Mouse (Mus musculus) liver, embryonic 12.5 days (tissue): Measurements from ENCODE around the gene Pi4k2a. TPM values are rescaled to one million over a fixed set of nuclear protein-coding genes. Genes with fewer than 3 reads are reported as not detected.

Experiments
- ATAC-seq: fragments of 200-750 bp; cut with Nextera tagmentation; 2 replicates; pipeline ENCODE4 v1.8.0; 2017; ENCODE audit warnings: moderate number of reproducible peaks, mild to moderate bottlenecking, moderate library complexity
- H3K27ac ChIP-seq: fragments of 300-500 bp; sonication (generic); 2 replicates; pipeline ENCODE4 v1.5.1; 2016; ENCODE audit warnings: mild to moderate bottlenecking
- H3K27me3 ChIP-seq: fragments of 300-500 bp; sonication (generic); replicated peaks from 2 replicates; pipeline ENCODE4 v1.6.1; 2016; ENCODE audit warnings: mild to moderate bottlenecking, moderate library complexity
- H3K36me3 ChIP-seq: fragments of 300-500 bp; sonication (generic); 2 replicates; pipeline ENCODE4 v1.6.1; 2016; ENCODE audit warnings: mild to moderate bottlenecking, moderate library complexity
- H3K4me1 ChIP-seq: fragments of 300-500 bp; sonication (generic); 2 replicates; pipeline ENCODE4 v1.6.1; 2016
- H3K4me2 ChIP-seq: fragments of 300-500 bp; sonication (generic); 2 replicates; pipeline ENCODE4 v1.6.1; 2016; ENCODE audit warnings: mild to moderate bottlenecking, moderate library complexity
- H3K4me3 ChIP-seq: fragments of 300-500 bp; sonication (generic); 2 replicates; pipeline ENCODE4 v1.5.1; 2016; ENCODE audit warnings: mild to moderate bottlenecking, moderate library complexity
- H3K9ac ChIP-seq: fragments of 300-500 bp; sonication (generic); 2 replicates; pipeline ENCODE4 v1.6.1; 2016; ENCODE audit warnings: mild to moderate bottlenecking, moderate library complexity
- H3K9me3 ChIP-seq: fragments of 300-500 bp; sonication (generic); replicated peaks from 2 replicates; pipeline ENCODE4 v1.6.1; 2016; ENCODE audit warnings: mild to moderate bottlenecking, moderate library complexity
- WGBS: fragments of 180-500 bp; shearing (Covaris S2); methylation state at CpG from one replicate; pipeline ENCODE4 v1.1.7; 2016; ENCODE audit not compliant: insufficient replicate concordance; 5-methylcytosine and 5-hydroxymethylcytosine counted together
- polyA plus RNA-seq: library from polyadenylated mRNA; unstranded; fragments of >200 nt; fragmentation: Nextera tagmentation; extraction: Ambion mirVana; gene quantifications from 2 replicates; pipeline ENCODE4 v1.2.1, GENCODE M21; 2016

Gene Pi4k2a
- polyA plus RNA-seq, 1 experiment from 2014 or later = 17.3 TPM

DNA sequence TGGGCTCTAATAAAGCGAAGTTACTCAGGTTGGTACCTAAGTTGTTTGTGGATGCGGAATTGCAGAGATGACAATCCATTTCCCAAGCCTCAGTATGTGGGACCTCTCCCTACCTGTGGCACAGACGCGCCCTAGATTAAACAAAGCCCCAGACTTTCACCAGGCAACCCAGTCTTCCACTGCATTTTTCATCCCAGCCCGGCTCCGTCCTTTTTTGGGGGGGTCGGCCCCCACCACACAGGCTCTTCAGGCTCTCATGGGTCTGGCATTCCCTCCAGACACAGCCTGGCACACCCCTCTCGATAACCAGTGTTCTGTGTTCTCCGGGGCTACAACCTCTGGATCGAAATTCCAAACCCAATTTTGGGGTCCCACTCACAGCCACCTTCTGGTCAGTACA is 4.6 kb upstream of the Pi4k2a start:
- peak overlapping the region; percentile 91 for H3K4me2 ChIP-seq
- H3K4me1 ChIP-seq = peaks cover 32% of the 10 kb centered on the region
- WGBS = 16% methylated on average over 10 of the region's 10 CpGs
- H3K4me3 ChIP-seq = peak overlapping the region; percentile 70
- peak overlapping the region; percentile 66 for H3K9ac ChIP-seq
- no peaks in the 10 kb centered on the region for H3K27me3 ChIP-seq
- no peaks in the 10 kb centered on the region for H3K9me3 ChIP-seq
- no peak for ATAC-seq
- H3K27ac ChIP-seq = no peak overlapping the region
- no peaks in the 10 kb centered on the region for H3K36me3 ChIP-seq

DNA sequence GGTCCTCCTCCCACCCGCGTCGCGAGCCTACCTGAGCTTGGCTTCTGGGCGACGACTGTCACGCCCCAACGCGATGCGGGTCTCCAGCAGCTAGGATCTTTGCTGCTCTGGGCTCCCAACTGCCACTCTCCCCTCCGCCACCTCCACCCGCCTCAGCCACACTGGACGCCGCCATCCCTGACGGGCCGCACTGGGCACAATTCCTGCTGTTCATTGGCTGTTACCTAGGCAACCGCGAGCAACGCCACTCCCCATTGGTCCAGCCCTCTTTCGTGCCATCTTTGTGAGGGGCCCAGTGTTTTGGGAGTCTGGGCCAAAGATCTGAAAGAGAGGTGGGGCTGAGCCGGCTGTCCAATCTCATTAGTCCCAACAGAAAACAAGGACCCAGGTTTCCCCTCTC is 4.1 kb upstream of the Pi4k2a start, which contains the start of gene Morn4:
Gene Morn4 (minus strand): TSS at position 192 of the 400 bp plus-strand sequence.
- H3K27ac ChIP-seq = no peak within 1 kb of the TSS
- H3K36me3 ChIP-seq = no peaks in the 10 kb centered on the region
- peaks cover 33% of the 10 kb centered on the region for H3K4me1 ChIP-seq
- peak within 1 kb of the TSS; percentile 70 for H3K4me3 ChIP-seq
- H3K9me3 ChIP-seq = no peaks in the 10 kb centered on the region
- H3K27me3 ChIP-seq = no peaks in the 10 kb centered on the region
- H3K9ac ChIP-seq = peak within 1 kb of the TSS; percentile 66
- WGBS = 2% methylated on average over 21 of the region's 21 CpGs
- peak within 1 kb of the TSS; percentile 91 for H3K4me2 ChIP-seq
- ATAC-seq = peak; percentile 20; the same call in 1 of the 2 replicates

DNA sequence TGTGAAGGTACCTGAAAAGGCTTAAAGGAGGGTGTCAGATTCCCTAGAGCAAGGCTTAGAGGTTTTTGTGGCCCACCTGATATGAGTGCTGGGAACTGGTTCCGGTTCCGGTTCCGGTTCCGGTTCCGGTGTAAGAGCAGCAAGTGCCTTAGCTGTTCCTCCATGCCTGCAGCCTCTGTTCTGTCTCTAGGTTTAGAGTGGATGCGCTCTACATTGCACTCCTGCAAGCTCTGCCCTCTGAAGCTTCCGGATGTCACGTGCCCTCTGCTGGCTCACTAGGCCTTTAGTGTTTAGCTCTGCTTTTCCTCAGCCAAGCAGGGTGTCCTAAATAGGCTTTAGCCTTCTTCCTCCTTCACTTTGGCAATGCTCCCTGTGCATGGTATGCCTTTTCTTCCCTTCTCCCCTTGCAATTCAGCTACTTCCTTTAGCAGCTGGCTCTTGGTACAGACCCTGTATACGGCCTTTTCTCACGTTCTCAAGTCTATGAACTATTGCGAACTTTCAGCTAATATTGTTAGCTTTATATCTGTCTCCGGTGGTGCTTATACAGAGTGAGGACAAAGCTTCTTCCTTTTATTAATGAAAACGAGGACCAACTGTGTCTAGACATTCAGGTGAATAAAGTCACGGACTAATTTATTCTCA is 1.0 kb upstream of the Pi4k2a start:
- no peak for ATAC-seq
- H3K9ac ChIP-seq = peak overlapping the region; percentile 57

DNA sequence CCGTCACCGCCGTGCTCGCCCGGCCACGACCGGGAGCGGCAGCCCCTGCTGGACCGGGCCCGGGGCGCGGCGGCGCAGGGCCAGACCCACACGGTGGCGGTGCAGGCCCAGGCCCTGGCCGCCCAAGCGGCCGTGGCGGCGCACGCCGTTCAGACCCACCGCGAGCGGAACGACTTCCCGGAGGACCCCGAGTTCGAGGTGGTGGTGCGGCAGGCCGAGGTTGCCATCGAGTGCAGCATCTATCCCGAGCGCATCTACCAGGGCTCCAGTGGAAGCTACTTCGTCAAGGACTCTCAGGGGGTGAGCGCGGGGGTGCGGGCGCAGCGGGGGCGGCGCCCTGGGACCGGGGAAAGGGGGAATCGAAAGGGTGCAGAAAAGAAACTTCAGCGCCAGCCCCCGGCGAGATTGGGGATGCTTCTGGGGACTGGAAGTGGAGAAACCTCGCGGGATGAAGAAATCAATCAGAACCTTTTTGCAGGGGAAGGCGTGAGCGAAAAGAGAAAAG is 419 bp downstream of the Pi4k2a start:
- H3K4me2 ChIP-seq = peak overlapping the region; percentile 96
- H3K36me3 ChIP-seq = peaks cover 15% of the 10 kb centered on the region; the same call in 1 of the 2 replicates
- peak overlapping the region; percentile 99 for H3K4me3 ChIP-seq
- peak overlapping the region; percentile 90 for H3K9ac ChIP-seq
- WGBS = under 1% methylated on average over 52 of the region's 52 CpGs
- H3K27ac ChIP-seq = peak overlapping the region; percentile 93
- peaks cover 44% of the 10 kb centered on the region for H3K4me1 ChIP-seq
- no peaks in the 10 kb centered on the region for H3K27me3 ChIP-seq
- peak; percentile 48 for ATAC-seq
- H3K9me3 ChIP-seq = no peaks in the 10 kb centered on the region

More for the DNA sequence above, 1.0 kb upstream of the Pi4k2a start:
- no peaks in the 10 kb centered on the region for H3K9me3 ChIP-seq
- peaks cover 47% of the 10 kb centered on the region for H3K4me1 ChIP-seq
- no peaks in the 10 kb centered on the region for H3K27me3 ChIP-seq
- H3K36me3 ChIP-seq = peaks cover 6% of the 10 kb centered on the region; the same call in 1 of the 2 replicates
- H3K4me2 ChIP-seq = peak overlapping the region; percentile 96
- WGBS = 20% methylated on average over 14 of the region's 14 CpGs
- peak overlapping the region; percentile 91 for H3K27ac ChIP-seq
- peak overlapping the region; percentile 99 for H3K4me3 ChIP-seq

DNA sequence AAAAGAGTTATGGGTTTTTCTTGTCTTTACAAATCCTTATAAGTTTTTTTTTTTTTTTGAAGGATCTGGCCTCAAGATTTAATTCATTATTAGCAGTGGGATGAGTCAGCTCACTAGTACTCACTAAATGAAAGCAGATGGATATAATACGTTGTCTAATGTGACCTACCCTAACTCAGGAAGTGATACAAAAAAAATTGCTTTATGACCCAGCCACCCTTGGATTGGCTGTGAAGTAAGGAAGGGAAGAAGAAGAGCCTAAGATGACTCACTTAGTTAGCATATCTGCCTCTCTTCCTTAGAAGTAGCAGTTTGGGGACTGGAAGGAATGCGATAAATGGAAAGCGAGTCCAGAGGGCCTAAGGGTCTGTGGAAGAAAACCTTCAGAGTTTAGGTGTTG is 9.1 kb downstream of the Pi4k2a start:
- Histone ChIP-seq H3K4me3 (no peak overlapping the region), H3K9ac (no peak overlapping the region), H3K4me1 (no peaks in the 10 kb centered on the region), H3K9me3 (no peaks in the 10 kb centered on the region), H3K27me3 (no peaks in the 10 kb centered on the region), H3K27ac (no peak overlapping the region), H3K36me3 (peaks cover 40% of the 10 kb centered on the region), H3K4me2 (no peak overlapping the region)
- WGBS = 87% methylated on average over 3 of the region's 3 CpGs
- no peak for ATAC-seq

DNA sequence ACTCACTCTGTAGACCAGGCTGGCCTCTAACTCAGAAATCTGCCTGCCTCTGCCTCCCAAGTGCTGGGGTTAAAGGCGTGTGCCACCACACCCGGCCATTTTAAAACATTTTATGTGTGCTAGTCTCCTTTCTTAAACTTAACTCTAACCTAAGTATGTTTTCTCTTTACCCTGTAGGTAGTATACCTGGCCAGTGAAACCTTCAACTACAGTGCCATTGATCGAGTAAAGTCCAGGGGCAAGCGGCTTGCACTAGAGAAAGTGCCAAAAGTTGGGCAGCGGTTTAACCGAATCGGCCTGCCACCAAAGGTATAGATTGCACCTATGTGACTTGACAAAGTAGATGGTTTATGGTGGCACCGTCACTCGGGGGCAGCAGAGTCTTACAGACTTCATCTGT is 14.4 kb downstream of the Pi4k2a start:
- WGBS = 84% methylated on average over 9 of the region's 9 CpGs
- Histone ChIP-seq H3K9ac (no peak overlapping the region), H3K4me3 (no peak overlapping the region), H3K9me3 (no peaks in the 10 kb centered on the region), H3K4me2 (no peak overlapping the region), H3K36me3 (peaks cover 52% of the 10 kb centered on the region), H3K27ac (no peak overlapping the region), H3K4me1 (no peaks in the 10 kb centered on the region), H3K27me3 (no peaks in the 10 kb centered on the region)
- no peak for ATAC-seq

DNA sequence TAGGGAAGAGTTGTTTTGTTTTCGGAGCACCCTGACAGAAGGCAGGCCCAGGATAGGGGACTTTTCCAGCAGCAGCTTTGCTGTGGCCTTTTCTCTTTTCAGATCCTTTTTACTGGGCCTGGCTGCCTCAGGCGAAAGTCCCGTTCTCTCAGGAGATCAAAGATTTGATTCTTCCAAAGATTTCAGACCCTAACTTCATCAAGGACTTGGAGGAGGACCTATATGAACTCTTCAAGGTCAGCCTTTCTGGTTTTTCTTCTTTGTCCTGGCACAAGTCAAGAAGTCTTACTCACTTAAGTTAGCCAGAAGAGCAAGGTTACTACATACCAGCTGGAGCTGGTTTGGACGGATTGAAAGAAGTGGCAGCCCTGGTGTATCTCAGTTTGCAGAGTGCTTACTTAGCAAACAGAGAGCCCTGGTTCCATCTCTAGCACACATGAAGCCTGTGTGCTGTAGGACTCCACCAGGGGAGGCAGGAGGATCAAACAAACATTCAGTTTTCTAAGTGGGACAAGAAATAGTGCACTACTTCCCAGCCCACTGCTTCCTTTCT is 25.6 kb downstream of the Pi4k2a start:
- Histone ChIP-seq H3K4me3 (no peak overlapping the region), H3K27ac (no peak overlapping the region), H3K9ac (no peak overlapping the region), H3K4me1 (peaks cover 7% of the 10 kb centered on the region; the same call in 1 of the 2 replicates), H3K9me3 (no peaks in the 10 kb centered on the region), H3K36me3 (peaks cover 59% of the 10 kb centered on the region), H3K27me3 (no peaks in the 10 kb centered on the region), H3K4me2 (no peak overlapping the region)
- 66% methylated on average over 4 of the region's 4 CpGs for WGBS
- no peak for ATAC-seq

DNA sequence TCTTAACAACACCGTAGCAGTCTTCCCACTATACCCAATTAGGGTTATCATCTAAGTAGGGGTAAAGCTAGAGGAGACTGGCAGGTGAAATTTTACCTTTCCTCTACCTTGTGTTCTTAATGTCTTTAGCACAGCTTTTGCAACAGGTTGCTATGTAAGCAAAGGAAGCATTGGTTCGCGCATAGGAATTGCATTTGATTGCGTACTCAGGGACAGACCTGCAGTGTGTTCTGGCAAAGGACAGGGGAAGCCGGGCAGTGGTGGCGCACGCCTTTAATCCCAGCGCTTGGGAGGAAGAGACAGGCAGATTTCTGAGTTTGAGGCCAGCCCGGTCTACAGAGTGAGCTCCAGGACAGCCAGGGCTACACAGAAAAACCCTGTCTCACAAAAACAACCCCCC is 27.9 kb downstream of the Pi4k2a start:
- Histone ChIP-seq H3K4me2 (no peak overlapping the region), H3K9me3 (no peaks in the 10 kb centered on the region), H3K27me3 (no peaks in the 10 kb centered on the region), H3K4me3 (no peak overlapping the region), H3K9ac (no peak overlapping the region), H3K27ac (no peak overlapping the region), H3K4me1 (peaks cover 7% of the 10 kb centered on the region; the same call in 1 of the 2 replicates), H3K36me3 (peaks cover 74% of the 10 kb centered on the region)
- ATAC-seq = no peak
- WGBS = 87% methylated on average over 9 of the region's 9 CpGs

DNA sequence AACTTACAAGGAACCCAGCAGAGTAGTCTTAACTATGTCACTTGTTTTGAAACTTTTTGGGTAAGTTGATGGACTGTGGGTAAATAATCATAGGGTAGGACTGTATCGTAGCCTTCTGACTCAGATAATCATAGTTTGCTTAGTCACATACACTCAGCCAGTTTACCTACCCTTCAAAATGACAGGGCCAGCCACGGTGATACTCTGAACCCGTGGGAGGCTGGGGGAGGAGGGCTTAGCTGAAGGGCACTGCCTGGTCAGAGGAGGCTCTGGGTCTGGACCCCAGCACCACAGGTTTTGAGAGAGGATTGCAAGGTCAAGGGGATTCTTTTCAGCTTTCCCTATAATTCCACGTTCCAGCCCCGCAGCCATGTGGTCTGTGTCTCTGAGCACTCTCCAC is 28.3 kb downstream of the Pi4k2a start:
- Histone ChIP-seq H3K36me3 (peaks cover 74% of the 10 kb centered on the region), H3K4me2 (no peak overlapping the region), H3K4me3 (no peak overlapping the region), H3K27me3 (no peaks in the 10 kb centered on the region), H3K4me1 (peaks cover 7% of the 10 kb centered on the region; the same call in 1 of the 2 replicates), H3K9ac (no peak overlapping the region), H3K9me3 (no peaks in the 10 kb centered on the region), H3K27ac (no peak overlapping the region; the same call in 1 of the 2 replicates)
- ATAC-seq = no peak; the same call in 1 of the 2 replicates
- 60% methylated on average over 5 of the region's 5 CpGs for WGBS

DNA sequence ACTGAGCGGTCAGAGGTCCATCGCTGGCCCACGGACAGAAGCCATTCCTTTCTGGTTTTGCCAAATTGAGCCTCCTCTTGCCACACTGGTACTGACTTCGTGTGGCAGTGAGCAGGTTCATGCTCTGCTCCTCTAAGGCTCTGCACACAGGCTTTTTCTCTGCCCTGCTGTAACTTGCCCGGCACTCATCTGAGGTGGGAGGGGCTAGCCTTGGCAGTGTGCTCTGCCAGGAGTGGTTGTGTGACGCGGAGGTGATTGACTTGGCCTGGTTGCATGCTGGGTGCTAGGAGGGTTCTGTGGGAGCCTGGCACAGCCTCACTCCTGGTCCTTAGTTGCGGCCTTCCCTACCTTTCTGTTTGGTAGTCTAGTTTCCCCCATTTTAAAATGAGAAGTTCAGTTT is 30.2 kb downstream of the Pi4k2a start:
- Histone ChIP-seq H3K4me2 (no peak overlapping the region), H3K27ac (no peak overlapping the region), H3K9me3 (no peaks in the 10 kb centered on the region), H3K4me3 (no peak overlapping the region), H3K9ac (no peak overlapping the region), H3K4me1 (peaks cover 18% of the 10 kb centered on the region), H3K27me3 (no peaks in the 10 kb centered on the region), H3K36me3 (peaks cover 74% of the 10 kb centered on the region)
- WGBS = 84% methylated on average over 8 of the region's 8 CpGs
- no peak for ATAC-seq

DNA sequence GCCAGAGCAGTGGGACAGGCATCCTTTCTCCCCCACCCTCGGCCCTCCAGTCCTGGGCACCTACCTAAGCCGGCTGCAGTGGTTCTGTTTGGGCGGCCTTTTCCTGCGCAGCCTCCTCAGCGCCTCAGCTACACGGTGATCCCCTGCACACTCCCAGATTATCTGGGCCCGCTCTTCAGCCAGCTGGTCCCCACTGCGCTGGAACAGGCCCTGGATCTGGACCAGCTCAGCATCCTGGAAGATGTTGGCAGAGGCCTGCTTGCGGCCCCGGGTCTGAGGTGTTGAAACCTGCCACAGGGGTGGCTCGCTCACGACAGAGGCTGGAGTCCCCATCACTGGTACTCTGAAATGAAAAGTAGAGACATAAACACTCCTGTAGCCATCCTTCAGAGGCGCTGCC is 34.4 kb downstream of the Pi4k2a start:
- no peaks in the 10 kb centered on the region for H3K9me3 ChIP-seq
- peaks cover 43% of the 10 kb centered on the region for H3K4me1 ChIP-seq
- no peak overlapping the region for H3K4me3 ChIP-seq
- no peak overlapping the region for H3K9ac ChIP-seq
- no peaks in the 10 kb centered on the region for H3K27me3 ChIP-seq
- H3K36me3 ChIP-seq = peaks cover 50% of the 10 kb centered on the region
- H3K4me2 ChIP-seq = no peak overlapping the region
- WGBS = 82% methylated on average over 13 of the region's 13 CpGs
- H3K27ac ChIP-seq = no peak overlapping the region
- ATAC-seq = no peak

DNA sequence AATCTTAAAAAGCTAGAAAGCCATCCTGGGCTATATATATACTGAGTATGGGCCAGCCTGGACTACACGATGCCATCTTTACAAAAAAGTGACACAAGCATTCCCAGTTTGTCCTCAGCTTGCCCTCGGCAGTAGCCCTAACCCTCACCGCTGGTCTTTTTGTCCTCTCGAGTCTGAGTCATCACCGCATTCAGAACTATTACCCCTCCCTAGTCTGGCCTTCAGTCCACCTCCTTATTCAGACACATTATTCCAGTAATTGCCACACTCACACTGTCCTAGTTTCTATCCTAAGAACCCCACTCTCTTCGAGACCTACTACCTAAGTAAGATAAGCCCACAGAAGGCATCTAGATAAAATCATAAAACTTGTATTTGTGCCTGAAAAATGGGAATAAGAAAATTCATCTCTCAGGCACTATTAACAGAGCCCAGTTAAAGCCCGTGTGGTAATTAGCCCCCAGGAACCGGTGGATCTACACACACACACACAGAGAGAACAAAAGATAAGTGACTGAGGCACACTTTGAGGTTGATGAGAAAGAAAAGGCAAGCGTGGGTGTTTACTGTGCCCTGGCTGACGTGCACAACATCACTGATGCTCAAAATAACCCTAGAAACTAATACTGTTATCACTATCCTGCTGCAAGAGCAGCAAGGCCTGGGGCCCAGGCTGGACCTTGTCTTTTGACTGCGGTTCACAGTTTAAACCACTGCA is 35.4 kb downstream of the Pi4k2a start:
- H3K4me1 ChIP-seq = peaks cover 51% of the 10 kb centered on the region
- H3K9me3 ChIP-seq = no peaks in the 10 kb centered on the region
- WGBS = 61% methylated on average over 11 of the region's 11 CpGs
- no peak for ATAC-seq
- no peak overlapping the region for H3K4me3 ChIP-seq
- no peak overlapping the region for H3K27ac ChIP-seq
- peaks cover 41% of the 10 kb centered on the region for H3K36me3 ChIP-seq
- no peaks in the 10 kb centered on the region for H3K27me3 ChIP-seq
- no peak overlapping the region for H3K9ac ChIP-seq
- no peak overlapping the region for H3K4me2 ChIP-seq
